ENCODE assay signal across 8 mouse cellular contexts in the genomic region with DNA sequence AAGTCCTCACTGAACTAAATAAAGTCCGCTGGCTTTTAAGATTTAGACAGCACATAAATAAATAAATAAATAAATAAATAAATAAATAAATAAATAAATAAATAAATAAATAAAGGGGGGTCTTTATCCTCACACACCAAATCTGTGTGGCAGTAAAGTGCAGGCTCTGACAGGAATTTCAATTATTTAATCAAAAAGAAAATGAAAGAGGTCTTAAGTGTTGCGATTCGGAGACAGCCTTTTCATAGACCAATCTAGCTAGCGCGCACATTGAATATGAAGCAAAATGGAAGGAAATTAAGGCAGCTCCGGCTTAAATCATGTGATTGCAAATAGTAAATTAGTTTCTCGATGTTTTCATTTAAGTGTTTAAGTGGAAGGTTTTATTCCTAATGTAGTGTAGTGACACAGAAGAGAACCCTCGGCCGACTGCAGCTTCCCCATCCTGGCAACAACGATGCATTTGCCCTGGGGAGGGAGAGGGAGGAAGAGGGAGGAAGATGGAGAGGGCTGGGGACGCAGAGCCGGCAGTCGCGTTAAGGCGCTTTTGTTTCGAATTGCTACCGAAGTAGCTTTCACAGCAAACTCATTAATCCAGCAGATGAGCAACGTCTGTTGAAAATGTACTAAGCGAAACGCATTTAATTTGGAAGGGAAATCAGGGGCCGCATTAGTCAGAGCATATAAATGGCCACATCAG. TPM values are rescaled to one million over a fixed set of nuclear protein-coding genes. Genes with fewer than 3 reads are reported as not detected.
A peak's percentile ranks its signal among the peaks of the same experiment; 100 is the strongest.
DNase-seq lines count a peak whose midpoint lies in the region; ATAC-seq and TF ChIP-seq lines count a peak whose summit lies in the region.

No protein-coding gene starts in this region.

- WGBS in kidney, embryonic 15.5 days: 9% methylated on average over 21 of the region's 21 CpGs
- 11% methylated on average over 21 of the region's 21 CpGs for WGBS in heart, postnatal 0 days
- 6% methylated on average over 21 of the region's 21 CpGs for WGBS in midbrain, embryonic 14.5 days

- H3K4me3 ChIP-seq in kidney, embryonic 15.5 days (replicated peaks): peak overlapping the region; percentile 35
- peak overlapping the region; percentile 31 for H3K4me3 ChIP-seq in brown adipose tissue, adult 24 weeks (ENCODE audit: insufficient read depth, low read depth, low read length)
- peak overlapping the region; percentile 48 for H3K4me3 ChIP-seq in heart, postnatal 0 days (ENCODE audit: low read depth, low read length)
- peak overlapping the region; percentile 30 for H3K4me3 ChIP-seq in midbrain, embryonic 14.5 days (replicated peaks; ENCODE audit: low read depth, low read length)

- H3K4me2 ChIP-seq in kidney, embryonic 15.5 days: peak overlapping the region; percentile 58
- peak overlapping the region; percentile 68 for H3K4me2 ChIP-seq in heart, postnatal 0 days (ENCODE audit: low read depth, low read length)
- H3K4me2 ChIP-seq in midbrain, embryonic 14.5 days (ENCODE audit: low read length): peak overlapping the region; percentile 61

- TF ChIP-seq EP300 in heart, postnatal 0 days (IDR thresholded peaks at IDR 0.05; ENCODE audit: low read depth): no peak

- no peak for DNase-seq in kidney, adult 8-10 months
- DNase-seq in heart, postnatal 0 days (ENCODE audit: low spot score): no peak
- DNase-seq in midbrain, embryonic 14.5 days: peak; percentile 79
- DNase-seq in layer of hippocampus, adult 9-11 months: no peak
- no peak for DNase-seq in cerebellum, adult 18-20 months

- no peak overlapping the region for H3K9ac ChIP-seq in kidney, embryonic 15.5 days
- H3K9ac ChIP-seq in heart, postnatal 0 days (replicated peaks; ENCODE audit: low read depth, low read length): no peak overlapping the region
- peak overlapping the region; percentile 38; the same call in 1 of the 2 replicates for H3K9ac ChIP-seq in midbrain, embryonic 14.5 days (replicated peaks; ENCODE audit: low read length)

- no peaks in the 10 kb centered on the region for H3K36me3 ChIP-seq in kidney, embryonic 15.5 days
- H3K36me3 ChIP-seq in heart, postnatal 0 days (replicated peaks; ENCODE audit: control insufficient read depth, insufficient read depth, low read length): no peaks in the 10 kb centered on the region
- no peaks in the 10 kb centered on the region for H3K36me3 ChIP-seq in midbrain, embryonic 14.5 days (ENCODE audit: control insufficient read depth, insufficient read depth, low read length)

- ATAC-seq in kidney, embryonic 15.5 days (replicated peaks; ENCODE audit: low FRiP score): no peak
- no peak for ATAC-seq in heart, postnatal 0 days (ENCODE audit: insufficient read depth, low read depth)
- peak; percentile 48; the same call in 1 of the 2 replicates for ATAC-seq in midbrain, embryonic 14.5 days (ENCODE audit: low FRiP score, low TSS enrichment)
- ATAC-seq in monocyte, adult 5-6 weeks (replicated peaks; ENCODE audit: insufficient number of reproducible peaks, low FRiP score, low TSS enrichment, poor library complexity, severe bottlenecking): no peak

- peaks cover 55% of the 10 kb centered on the region for H3K27me3 ChIP-seq in kidney, embryonic 15.5 days
- peaks cover 14% of the 10 kb centered on the region for H3K27me3 ChIP-seq in heart, postnatal 0 days (ENCODE audit: control insufficient read depth, insufficient read depth, low read length)
- H3K27me3 ChIP-seq in midbrain, embryonic 14.5 days (ENCODE audit: control insufficient read depth, insufficient read depth, low read length): 0 out of 2 replicates have a peak, but pooled peaks cover 8% of the 10 kb centered on the region

- no peak for TF ChIP-seq CTCF in heart, postnatal 0 days (IDR thresholded peaks at IDR 0.05; ENCODE audit: low read depth)

- no peak overlapping the region for H3K27ac ChIP-seq in kidney, embryonic 15.5 days
- no peak overlapping the region for H3K27ac ChIP-seq in brown adipose tissue, adult 24 weeks (replicated peaks; ENCODE audit: low read depth, low read length)
- no peak overlapping the region for H3K27ac ChIP-seq in heart, postnatal 0 days (ENCODE audit: low read depth)
- peak overlapping the region; percentile 53; the same call in 1 of the 2 replicates for H3K27ac ChIP-seq in midbrain, embryonic 14.5 days (replicated peaks; ENCODE audit: low read depth, low read length)

- no peaks in the 10 kb centered on the region for H3K9me3 ChIP-seq in kidney, embryonic 15.5 days (replicated peaks)
- H3K9me3 ChIP-seq in heart, postnatal 0 days (replicated peaks; ENCODE audit: control insufficient read depth, low read length): no peaks in the 10 kb centered on the region
- no peaks in the 10 kb centered on the region for H3K9me3 ChIP-seq in midbrain, embryonic 14.5 days (ENCODE audit: control insufficient read depth, low read length)

- 0 out of 2 replicates have a peak, but pooled peaks cover 3% of the 10 kb centered on the region for H3K4me1 ChIP-seq in kidney, embryonic 15.5 days
- no peaks in the 10 kb centered on the region for H3K4me1 ChIP-seq in brown adipose tissue, adult 24 weeks (ENCODE audit: control insufficient read depth, insufficient read depth, insufficient read length, low read length)
- H3K4me1 ChIP-seq in heart, postnatal 0 days (ENCODE audit: control insufficient read depth, insufficient read depth): peaks cover 8% of the 10 kb centered on the region
- H3K4me1 ChIP-seq in midbrain, embryonic 14.5 days (ENCODE audit: control insufficient read depth, insufficient read depth, low read length): no peaks in the 10 kb centered on the region

RNA-seq across cellular contexts. Expression of a gene that starts 15.3 kb away (rescaled TPM):
- polyA plus RNA-seq in kidney, embryonic 15.5 days (2015; fragmentation: Nextera tagmentation; extraction: Ambion mirVana): not detected in 2 replicates
- polyA plus RNA-seq in brown adipose tissue, adult 24 weeks (2012; ENCODE audit: insufficient read depth, insufficient read length, missing spikeins): not detected in 2 replicates
- total RNA-seq in heart, postnatal 0 days (2014; rRNA removed; ENCODE audit: low replicate concordance): not detected in 2 replicates
- polyA plus RNA-seq in heart, postnatal 0 days (2015; fragmentation: Nextera tagmentation; extraction: Ambion mirVana): not detected in 2 replicates
- polyA plus RNA-seq in midbrain, embryonic 14.5 days (2014; fragmentation: Nextera tagmentation; extraction: Ambion mirVana): 0.09 TPM in 1 of 2 replicates, not detected in the other
- not detected in 3 replicates for total RNA-seq in monocyte, adult 5-6 weeks (2017)

RNA-seq across cellular contexts. Expression of a gene that starts 57.8 kb away (rescaled TPM):
- polyA plus RNA-seq in kidney, embryonic 15.5 days (2015; fragmentation: Nextera tagmentation; extraction: Ambion mirVana): 2,873 and 3,000 TPM in 2 replicates
- polyA plus RNA-seq in brown adipose tissue, adult 24 weeks (2012; ENCODE audit: insufficient read depth, insufficient read length, missing spikeins): 688 and 2,704 TPM in 2 replicates
- total RNA-seq in heart, postnatal 0 days (2014; rRNA removed; ENCODE audit: low replicate concordance): 2,627 and 2,715 TPM in 2 replicates
- polyA plus RNA-seq in heart, postnatal 0 days (2015; fragmentation: Nextera tagmentation; extraction: Ambion mirVana): 1,298 and 1,386 TPM in 2 replicates
- polyA plus RNA-seq in midbrain, embryonic 14.5 days (2014; fragmentation: Nextera tagmentation; extraction: Ambion mirVana): 2,437 and 3,041 TPM in 2 replicates
- 2,780 to 3,802 TPM (median 3,103 TPM) in 3 replicates for total RNA-seq in monocyte, adult 5-6 weeks (2017)
